Mouse (Mus musculus): Measurements from ENCODE around the gene Hspb1. TPM values are rescaled to one million over a fixed set of nuclear protein-coding genes. Genes with fewer than 3 reads are reported as not detected.

The Hspb1 gene
- polyA plus RNA-seq, 1 experiment, result 17.2 TPM

GRCm38 (mm10) chr5:135867637-135868593, 19.8 kb upstream of the Hspb1 start:
- peak; percentile 45 for DNase-seq (ENCODE audit: low read depth)
- no peak for TF ChIP-seq CTCF (IDR thresholded peaks at IDR 0.05; ENCODE audit: borderline replicate concordance, extremely low read depth, insufficient read depth, insufficient read length)
- no peak for TF ChIP-seq POLR2A (IDR thresholded peaks at IDR 0.05; ENCODE audit: borderline replicate concordance, extremely low read depth, insufficient read depth, insufficient read length, poor library complexity, severe bottlenecking)

GRCm38 (mm10) chr5:135868653-135869052, 19.1 kb upstream of the Hspb1 start:
- TF ChIP-seq CTCF (IDR thresholded peaks at IDR 0.05; ENCODE audit: borderline replicate concordance, extremely low read depth, insufficient read depth, insufficient read length) (no peak), POLR2A (IDR thresholded peaks at IDR 0.05; ENCODE audit: borderline replicate concordance, extremely low read depth, insufficient read depth, insufficient read length, poor library complexity, severe bottlenecking) (no peak)
- no peak for DNase-seq (ENCODE audit: low read depth)

GRCm38 (mm10) chr5:135869661-135870423, 17.9 kb upstream of the Hspb1 start:
- TF ChIP-seq POLR2A (IDR thresholded peaks at IDR 0.05; ENCODE audit: borderline replicate concordance, extremely low read depth, insufficient read depth, insufficient read length, poor library complexity, severe bottlenecking) (no peak), CTCF (IDR thresholded peaks at IDR 0.05; ENCODE audit: borderline replicate concordance, extremely low read depth, insufficient read depth, insufficient read length) (no peak)
- DNase-seq (ENCODE audit: low read depth), result no peak

- no peak for DNase-seq (ENCODE audit: low read depth)
- no peak for TF ChIP-seq CTCF (IDR thresholded peaks at IDR 0.05; ENCODE audit: borderline replicate concordance, extremely low read depth, insufficient read depth, insufficient read length)
- TF ChIP-seq POLR2A (IDR thresholded peaks at IDR 0.05; ENCODE audit: borderline replicate concordance, extremely low read depth, insufficient read depth, insufficient read length, poor library complexity, severe bottlenecking), result no peak
Observed at GRCm38 (mm10) chr5:135870505-135870904, 17.2 kb upstream of the Hspb1 start.

- TF ChIP-seq POLR2A (IDR thresholded peaks at IDR 0.05; ENCODE audit: borderline replicate concordance, extremely low read depth, insufficient read depth, insufficient read length, poor library complexity, severe bottlenecking), result no peak
- TF ChIP-seq CTCF (IDR thresholded peaks at IDR 0.05; ENCODE audit: borderline replicate concordance, extremely low read depth, insufficient read depth, insufficient read length), result no peak
- peak; percentile 27 for DNase-seq (ENCODE audit: low read depth)
Observed at GRCm38 (mm10) chr5:135872996-135873395, 14.7 kb upstream of the Hspb1 start.

GRCm38 (mm10) chr5:135873753-135874152, 14.0 kb upstream of the Hspb1 start:
- TF ChIP-seq POLR2A (IDR thresholded peaks at IDR 0.05; ENCODE audit: borderline replicate concordance, extremely low read depth, insufficient read depth, insufficient read length, poor library complexity, severe bottlenecking) (no peak), CTCF (IDR thresholded peaks at IDR 0.05; ENCODE audit: borderline replicate concordance, extremely low read depth, insufficient read depth, insufficient read length) (no peak)
- DNase-seq (ENCODE audit: low read depth), result no peak

- no peak for TF ChIP-seq POLR2A (IDR thresholded peaks at IDR 0.05; ENCODE audit: borderline replicate concordance, extremely low read depth, insufficient read depth, insufficient read length, poor library complexity, severe bottlenecking)
- peak; percentile 66; the same call in 1 of the 2 replicates for TF ChIP-seq CTCF (IDR thresholded peaks at IDR 0.05; ENCODE audit: borderline replicate concordance, extremely low read depth, insufficient read depth, insufficient read length)
- peak; percentile 76 for DNase-seq (ENCODE audit: low read depth)
Observed at GRCm38 (mm10) chr5:135877180-135877579, 10.5 kb upstream of the Hspb1 start.

- DNase-seq (ENCODE audit: low read depth), result peak; percentile 88
- peak; percentile 74; the same call in 1 of the 2 replicates for TF ChIP-seq CTCF (IDR thresholded peaks at IDR 0.05; ENCODE audit: borderline replicate concordance, extremely low read depth, insufficient read depth, insufficient read length)
- TF ChIP-seq POLR2A (IDR thresholded peaks at IDR 0.05; ENCODE audit: borderline replicate concordance, extremely low read depth, insufficient read depth, insufficient read length, poor library complexity, severe bottlenecking), result no peak
Observed at GRCm38 (mm10) chr5:135877831-135878231, 9.9 kb upstream of the Hspb1 start.

GRCm38 (mm10) chr5:135879449-135880158, 8.1 kb upstream of the Hspb1 start:
- TF ChIP-seq POLR2A (IDR thresholded peaks at IDR 0.05; ENCODE audit: borderline replicate concordance, extremely low read depth, insufficient read depth, insufficient read length, poor library complexity, severe bottlenecking) (no peak), CTCF (IDR thresholded peaks at IDR 0.05; ENCODE audit: borderline replicate concordance, extremely low read depth, insufficient read depth, insufficient read length) (no peak)
- DNase-seq (ENCODE audit: low read depth), result peak; percentile 83

GRCm38 (mm10) chr5:135884641-135885040, 3.1 kb upstream of the Hspb1 start:
- no peak for DNase-seq (ENCODE audit: low read depth)
- TF ChIP-seq POLR2A (IDR thresholded peaks at IDR 0.05; ENCODE audit: borderline replicate concordance, extremely low read depth, insufficient read depth, insufficient read length, poor library complexity, severe bottlenecking) (no peak), CTCF (IDR thresholded peaks at IDR 0.05; ENCODE audit: borderline replicate concordance, extremely low read depth, insufficient read depth, insufficient read length) (no peak)

Measured in brain, embryonic 14.5 days (tissue).